Mouse (Mus musculus) erythroblast, embryonic 14.5 days (primary cell): ENCODE results near the gene Ikzf3.

Experiments used
- GATA1 ChIP-seq: IDR thresholded peaks from 2 replicates; pipeline ENCODE4 v1.6.1; 2012; ENCODE audit warnings: low read length, inconsistent platforms, mixed read lengths
- TAL1 ChIP-seq: IDR thresholded peaks from 3 replicates; pipeline ENCODE4 v1.6.1; 2012; ENCODE audit warnings: low read length, inconsistent platforms, mixed read lengths

DNA sequence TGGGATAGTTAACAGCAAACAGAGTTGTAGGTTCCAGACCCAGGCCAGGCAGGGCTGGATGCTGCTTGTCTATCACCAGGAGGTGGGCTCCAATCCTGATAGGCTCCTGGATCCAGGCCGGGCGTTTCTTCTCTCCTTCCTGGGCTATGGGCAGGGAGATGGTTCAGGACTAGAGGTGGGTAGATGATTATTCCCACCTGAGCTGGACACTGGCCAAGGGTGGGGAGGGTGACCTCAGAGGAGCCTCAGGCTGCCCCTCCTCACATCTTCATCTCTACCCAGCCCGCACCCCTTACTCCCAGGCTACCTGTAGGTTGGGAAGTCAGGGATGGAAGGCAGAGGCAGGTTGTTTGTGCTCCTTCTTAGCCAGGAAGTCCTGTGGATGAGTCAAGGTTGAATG is 96.4 kb downstream of the Ikzf3 start:
- no peak for TF ChIP-seq TAL1
- TF ChIP-seq GATA1: no peak
